Mouse (Mus musculus) cerebellum, adult 11 months (tissue): ENCODE data around the gene Vamp3.
"Not testable (repeated sequence)": the region's sequence is repeated elsewhere in the genome, so short reads cannot be mapped to it uniquely, and the experiment has no call there.

Experiments used
- DNase-seq: peaks from one replicate; pipeline ENCODE4 v3.0.0; 2022

Vamp3 gene

DNA sequence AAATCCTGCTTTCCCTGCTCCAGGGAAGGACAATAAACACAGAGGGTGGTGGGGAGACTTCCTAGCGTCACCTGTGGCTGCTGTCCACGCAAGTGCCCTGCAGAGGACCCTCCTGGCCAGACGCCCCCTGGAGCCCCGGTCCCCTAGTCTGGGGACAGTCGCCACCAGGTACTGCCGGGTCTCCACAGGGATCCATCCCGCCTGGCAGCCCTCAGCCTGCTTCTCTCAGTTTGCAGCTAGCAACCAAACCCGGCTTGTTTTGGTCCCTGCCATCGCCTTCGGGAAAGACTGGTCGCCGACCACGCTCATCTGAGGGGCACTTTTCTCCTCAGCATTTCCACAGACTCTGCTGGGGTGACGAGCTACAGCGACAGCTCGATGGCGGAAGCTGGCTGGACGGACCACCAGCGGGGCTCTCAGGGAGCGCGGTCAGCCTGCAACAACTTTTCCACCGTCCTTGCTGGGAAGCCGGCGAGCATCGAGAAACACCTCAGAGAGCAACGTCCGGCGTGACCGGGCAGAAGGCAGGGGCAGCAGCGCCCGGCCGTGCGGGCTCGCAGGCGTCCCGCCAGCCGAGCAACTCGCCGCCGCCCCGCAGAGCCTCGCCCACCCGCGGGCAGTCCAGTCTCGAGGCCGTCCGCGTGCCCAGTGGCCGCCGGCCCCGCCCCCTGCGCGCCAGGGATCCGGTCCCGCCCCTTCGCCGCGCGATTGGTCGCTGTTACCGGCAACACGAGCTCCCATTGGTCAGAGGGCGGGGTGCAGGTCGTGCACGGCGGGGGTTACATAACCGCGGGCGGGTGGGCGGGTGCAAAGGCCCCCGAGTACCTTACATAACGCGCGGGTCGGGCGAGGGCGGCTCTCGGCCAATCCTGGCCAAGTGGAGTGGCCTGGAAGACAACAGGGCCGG, 13.5 kb downstream of the Vamp3 start, which contains the start of gene Per3:
Gene Per3, minus strand, starts transcription at position 629 of the 907 bp plus-strand sequence.
- DNase-seq: peak; percentile 99

DNA sequence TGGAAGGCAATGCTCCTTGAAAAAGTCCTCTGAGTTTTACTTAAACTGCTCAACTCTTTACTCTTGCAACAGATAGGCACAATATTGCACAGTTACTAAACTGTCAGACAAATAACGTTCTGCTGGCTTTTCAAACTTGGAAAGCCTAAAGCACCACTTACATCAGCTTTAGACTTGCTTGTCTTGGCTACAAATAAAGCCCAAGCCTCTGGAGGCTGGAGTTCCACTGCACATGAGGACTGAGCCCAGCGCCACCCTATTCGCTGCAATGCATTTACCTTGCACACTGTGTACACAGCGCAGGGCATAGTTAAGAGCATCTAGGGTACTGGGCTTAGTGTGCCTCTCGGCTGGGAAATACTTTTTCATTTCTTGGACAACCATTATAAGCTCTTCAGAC, 14.5 kb downstream of the Vamp3 start:
- DNase-seq: peak; percentile 35

DNA sequence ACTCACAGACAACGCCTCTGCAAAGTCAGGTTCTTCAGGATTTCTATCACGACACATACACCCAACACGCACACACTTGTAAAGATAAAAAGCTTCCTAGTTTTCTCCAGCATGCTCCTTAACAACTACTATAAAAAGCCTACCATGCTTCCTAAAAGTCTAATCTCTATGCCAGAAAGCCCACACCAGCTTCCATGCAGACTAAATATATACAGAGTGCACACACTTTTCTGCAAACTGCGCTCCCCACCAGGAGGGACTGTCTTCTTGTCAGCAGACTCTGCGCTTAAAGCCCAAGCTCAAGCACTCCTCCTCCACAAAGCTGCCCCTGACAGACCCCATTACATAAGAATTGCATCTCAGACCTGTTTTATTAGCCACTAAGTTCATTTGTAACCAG, 16.3 kb downstream of the Vamp3 start:
- DNase-seq: no peak

DNA sequence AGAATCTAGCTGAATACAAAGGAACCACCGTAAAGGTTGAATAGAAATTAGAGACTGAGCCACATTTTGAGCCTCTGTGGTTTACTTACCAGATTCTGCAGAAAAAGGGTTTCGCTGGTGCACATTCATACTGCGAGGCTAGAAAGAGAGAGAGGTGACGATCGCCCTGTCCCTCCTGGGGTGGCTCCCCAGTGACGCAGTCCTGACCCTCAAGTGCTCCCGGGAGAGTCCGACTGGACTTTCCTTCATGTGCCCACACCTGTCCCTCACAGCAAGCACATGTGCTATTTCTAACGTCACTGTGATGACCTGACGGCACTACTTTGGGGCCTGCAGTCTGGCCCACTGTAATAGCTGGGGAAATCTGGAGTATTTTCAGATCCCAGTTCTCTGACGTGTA, 20.0 kb downstream of the Vamp3 start:
- DNase-seq: no peak

GRCm38 (mm10) chr4:151036521-151036920, 21.2 kb downstream of the Vamp3 start:
- no peak for DNase-seq

GRCm38 (mm10) chr4:151027001-151027400, 30.8 kb downstream of the Vamp3 start:
- DNase-seq: peak; percentile 29

GRCm38 (mm10) chr4:151024152-151024551, 33.6 kb downstream of the Vamp3 start:
- no peak for DNase-seq

DNA sequence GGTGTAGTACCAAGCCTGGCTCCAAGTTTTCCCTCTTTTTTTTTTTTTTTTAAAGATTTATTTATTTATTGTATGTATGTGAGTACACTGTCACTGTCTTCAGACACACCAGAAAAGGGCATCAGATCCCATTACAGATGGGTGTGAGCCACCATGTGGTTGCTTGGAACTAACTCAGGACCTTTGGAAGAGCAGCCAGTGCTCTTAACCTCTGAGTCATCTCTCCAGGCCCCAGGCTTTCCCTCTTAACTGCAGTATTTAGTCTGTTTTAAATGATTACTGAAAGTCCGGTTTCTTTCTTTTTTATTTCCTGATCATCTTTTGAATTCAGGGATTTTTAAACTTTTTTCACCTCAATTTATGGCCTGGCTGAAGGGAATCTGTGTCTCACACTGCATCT, 40.4 kb downstream of the Vamp3 start:
- DNase-seq: not testable (repeated sequence)

DNA sequence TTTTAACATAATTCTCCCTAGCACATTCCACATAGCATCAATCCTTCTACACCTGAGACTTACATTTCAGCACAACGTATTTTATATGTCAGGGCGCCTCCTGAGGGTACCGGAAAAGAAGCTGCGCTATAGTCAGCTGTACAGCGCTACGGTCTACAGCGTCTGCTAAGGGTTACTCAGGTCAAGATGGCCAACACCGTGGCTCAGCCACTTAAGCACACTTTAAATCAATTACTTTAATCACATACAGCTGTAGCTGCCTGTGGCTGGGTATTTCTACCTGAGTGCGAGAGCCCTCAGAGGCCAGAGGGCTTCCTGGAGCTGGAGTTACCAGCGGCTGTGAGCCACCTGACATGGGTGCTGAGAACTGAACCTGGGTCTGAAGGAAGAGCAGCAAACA, 41.8 kb downstream of the Vamp3 start:
- no peak for DNase-seq

- no peak for DNase-seq
Measured at GRCm38 (mm10) chr4:151010316-151010715, 47.4 kb downstream of the Vamp3 start.

GRCm38 (mm10) chr4:151006945-151007344, 50.8 kb downstream of the Vamp3 start:
- no peak for DNase-seq

- no peak for DNase-seq
Measured at GRCm38 (mm10) chr4:151005656-151006318, 52.0 kb downstream of the Vamp3 start.

- no peak for DNase-seq
Measured at GRCm38 (mm10) chr4:151001397-151001796, 56.4 kb downstream of the Vamp3 start.

GRCm38 (mm10) chr4:150998626-150999025, 59.1 kb downstream of the Vamp3 start:
- DNase-seq: no peak
